19 mouse cellular contexts compared by ENCODE assay signal in genomic region chr11:103940887-103941286, GRCm38 (mm10).
"Had no signal": no experiment of that assay in that cellular context is flagged by ENCODE, and none has a peak within 500 bp of the region (broad histone marks: within the 10 kb centered on the region; RNA-seq: fewer than 3 reads in every experiment).

No protein-coding gene starts in this region.

- H3K4me1 ChIP-seq: heart, embryonic 15.5 days; intestine, embryonic 15.5 days; limb, embryonic 10.5 days; limb, embryonic 12.5 days had no signal

- DNase-seq: gastrocnemius, adult 2 months; gastrocnemius, postnatal 10 days; gastrocnemius, postnatal 25 days; heart, adult 2 months; heart, postnatal 4 days; kidney, adult 18-20 months; kidney, adult 8-10 months; kidney, postnatal 25 days; liver had no signal

- H3K27ac ChIP-seq: gastrocnemius, adult 2 months; heart, adult 2 months; heart, embryonic 13.5 days; heart, embryonic 15.5 days; hindbrain, embryonic 10.5 days; hindbrain, embryonic 12.5 days; hindbrain, embryonic 14.5 days; intestine, embryonic 15.5 days; layer of hippocampus, adult 2 months; left cerebral cortex, adult 2 months; limb, embryonic 10.5 days; limb, embryonic 12.5 days had no signal

- H3K4me3 ChIP-seq: gastrocnemius, adult 2 months; heart, adult 2 months; heart, embryonic 13.5 days; heart, embryonic 15.5 days; hindbrain, embryonic 10.5 days; hindbrain, embryonic 12.5 days; intestine, embryonic 15.5 days; layer of hippocampus, adult 2 months; left cerebral cortex, adult 2 months; limb, embryonic 10.5 days; limb, embryonic 12.5 days had no signal

- H3K36me3 ChIP-seq: heart, embryonic 15.5 days; hindbrain, embryonic 12.5 days; intestine, embryonic 15.5 days had no signal

- H3K27me3 ChIP-seq: heart, embryonic 13.5 days; heart, embryonic 15.5 days; hindbrain, embryonic 12.5 days; intestine, embryonic 15.5 days; limb, embryonic 12.5 days had no signal
